Mouse (Mus musculus) lung, postnatal 0 days (tissue): ENCODE results near the gene Fbxl17.

Experiments used
- CTCF ChIP-seq: IDR thresholded peaks from 2 replicates; pipeline ENCODE4 v1.5.1; 2016; ENCODE audit warnings: antibody characterized with exemption, mild to moderate bottlenecking
- EP300 ChIP-seq: IDR thresholded peaks from 2 replicates; pipeline ENCODE4 v1.6.1; 2016; ENCODE audit warnings: antibody characterized with exemption, mild to moderate bottlenecking, control low read depth

DNA sequence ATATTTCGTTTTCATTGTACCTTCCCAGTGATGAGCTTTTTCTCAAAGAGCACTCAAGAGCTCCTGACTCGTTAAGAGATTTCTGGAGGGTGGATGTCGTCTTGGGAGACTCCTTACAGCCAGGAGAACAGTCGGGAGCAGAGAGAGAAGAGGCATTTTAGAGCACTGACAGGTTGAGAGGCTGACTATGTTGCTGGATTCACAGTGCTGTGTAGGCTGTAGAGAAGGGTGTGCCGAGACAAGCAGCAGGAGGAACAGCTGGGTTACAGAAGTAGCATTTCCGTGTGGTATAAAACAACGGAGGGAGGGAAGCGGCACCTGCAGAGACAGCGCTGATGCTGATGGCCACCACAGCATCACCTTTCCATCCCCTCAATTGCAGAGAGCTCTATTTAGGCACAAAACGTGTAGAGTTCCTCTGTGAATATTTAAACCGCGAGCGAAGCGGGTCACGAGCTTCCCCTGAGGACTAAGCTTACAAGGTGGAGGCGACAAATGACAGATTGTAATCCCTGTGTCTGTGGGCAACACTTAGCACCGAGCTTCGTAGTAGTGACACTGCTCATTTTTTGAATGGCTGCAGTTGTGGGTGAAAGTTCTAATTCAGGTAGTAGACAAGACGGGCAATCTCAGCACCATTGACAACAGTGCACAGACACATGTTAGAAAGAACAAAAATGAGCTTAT lies 385.3 kb downstream of the Fbxl17 start:
- TF ChIP-seq CTCF (no peak), EP300 (no peak)
